Mouse (Mus musculus) retina, postnatal 7 days (tissue): ENCODE measurements around the gene Lmbr1l.
"Not testable (repeated sequence)": the region's sequence is repeated elsewhere in the genome, so short reads cannot be mapped to it uniquely, and the experiment has no call there.

Source experiments
- DNase-seq: peaks from one replicate; pipeline ENCODE4 v3.0.0-alpha.2; 2012; ENCODE audit warnings: low read depth, low spot score

The Lmbr1l gene

GRCm38 (mm10) chr15:98934217-98934839, 16.3 kb upstream of the Lmbr1l start, which contains the start of gene Tuba1b:
Tuba1b (minus strand) TSS chr15:98934565.
- DNase-seq = peak; percentile 86

GRCm38 (mm10) chr15:98933833-98934216, 15.8 kb upstream of the Lmbr1l start:
- peak; percentile 95 for DNase-seq

GRCm38 (mm10) chr15:98933004-98933671, 15.1 kb upstream of the Lmbr1l start:
- DNase-seq = not testable (repeated sequence)

GRCm38 (mm10) chr15:98930998-98931397, 13.0 kb upstream of the Lmbr1l start:
- DNase-seq = no peak

- no peak for DNase-seq
Observed at GRCm38 (mm10) chr15:98930017-98930734, 12.1 kb upstream of the Lmbr1l start.

GRCm38 (mm10) chr15:98928598-98929240, 10.7 kb upstream of the Lmbr1l start:
- peak; percentile 71 for DNase-seq

- DNase-seq = no peak
Observed at GRCm38 (mm10) chr15:98927566-98927965, 9.5 kb upstream of the Lmbr1l start.

- no peak for DNase-seq
Observed at GRCm38 (mm10) chr15:98924682-98925081, 6.7 kb upstream of the Lmbr1l start.

GRCm38 (mm10) chr15:98923031-98923537, 5.1 kb upstream of the Lmbr1l start:
- no peak for DNase-seq

- DNase-seq = no peak
Observed at GRCm38 (mm10) chr15:98922581-98922980, 4.5 kb upstream of the Lmbr1l start.

GRCm38 (mm10) chr15:98921510-98921909, 3.5 kb upstream of the Lmbr1l start:
- DNase-seq = no peak

GRCm38 (mm10) chr15:98918499-98918895, 466 bp upstream of the Lmbr1l start:
- not testable (repeated sequence) for DNase-seq

- no peak for DNase-seq
Observed at GRCm38 (mm10) chr15:98917091-98917490, 940 bp downstream of the Lmbr1l start.

GRCm38 (mm10) chr15:98916016-98916415, 2.0 kb downstream of the Lmbr1l start:
- DNase-seq = no peak

- no peak for DNase-seq
Observed at GRCm38 (mm10) chr15:98914903-98915302, 3.1 kb downstream of the Lmbr1l start.

GRCm38 (mm10) chr15:98904692-98905091, 13.3 kb downstream of the Lmbr1l start:
- no peak for DNase-seq

- DNase-seq = no peak
Observed at GRCm38 (mm10) chr15:98902600-98902999, 15.4 kb downstream of the Lmbr1l start.

- DNase-seq = no peak
Observed at GRCm38 (mm10) chr15:98901530-98901929, 16.5 kb downstream of the Lmbr1l start.

- DNase-seq = no peak
Observed at GRCm38 (mm10) chr15:98897928-98898800, 19.9 kb downstream of the Lmbr1l start, which contains the start of gene Dhh. Dhh (minus strand) TSS chr15:98898540.

- no peak for DNase-seq
Observed at GRCm38 (mm10) chr15:98897495-98897894, 20.5 kb downstream of the Lmbr1l start.
